Mouse (Mus musculus): ENCODE data around the gene Pcgf1. TPM values are rescaled to one million over a fixed set of nuclear protein-coding genes. Genes with fewer than 3 reads are reported as not detected.

Gene Pcgf1
- polyA plus RNA-seq (2014; fragmentation: Nextera tagmentation; extraction: Ambion mirVana), result 41.8 and 42.0 TPM in 2 replicates

GRCm38 (mm10) chr6:83077630-83078323 lies at the start of gene Pcgf1:
Gene Pcgf1, plus strand, starts transcription at chr6:83077869.
- DNase-seq (ENCODE audit: low spot score) (no peak), ATAC-seq (ENCODE audit: insufficient read depth, low FRiP score, low TSS enrichment) (peak; percentile 77)
- H3K9ac ChIP-seq (ENCODE audit: low read length), result peak within 1 kb of the TSS; percentile 77
- peak within 1 kb of the TSS; percentile 72 for H3K4me3 ChIP-seq (ENCODE audit: low read depth, low read length)
- WGBS, result under 1% methylated on average over 50 of the region's 54 CpGs
- peak within 1 kb of the TSS; percentile 98 for H3K4me2 ChIP-seq (ENCODE audit: low read depth)
- H3K4me1 ChIP-seq (ENCODE audit: control insufficient read depth, insufficient read depth, low read length), result peaks cover 5% of the 10 kb centered on the region
- H3K36me3 ChIP-seq (ENCODE audit: control insufficient read depth, insufficient read depth, low read length), result no peaks in the 10 kb centered on the region; the same call in 1 of the 2 replicates
- H3K27ac ChIP-seq (ENCODE audit: low read depth, low read length), result peak within 1 kb of the TSS; percentile 77
- H3K9me3 ChIP-seq (ENCODE audit: control insufficient read depth, low read length), result no peaks in the 10 kb centered on the region
- H3K27me3 ChIP-seq (ENCODE audit: control insufficient read depth, insufficient read depth, low read length), result peaks cover 28% of the 10 kb centered on the region

DNA sequence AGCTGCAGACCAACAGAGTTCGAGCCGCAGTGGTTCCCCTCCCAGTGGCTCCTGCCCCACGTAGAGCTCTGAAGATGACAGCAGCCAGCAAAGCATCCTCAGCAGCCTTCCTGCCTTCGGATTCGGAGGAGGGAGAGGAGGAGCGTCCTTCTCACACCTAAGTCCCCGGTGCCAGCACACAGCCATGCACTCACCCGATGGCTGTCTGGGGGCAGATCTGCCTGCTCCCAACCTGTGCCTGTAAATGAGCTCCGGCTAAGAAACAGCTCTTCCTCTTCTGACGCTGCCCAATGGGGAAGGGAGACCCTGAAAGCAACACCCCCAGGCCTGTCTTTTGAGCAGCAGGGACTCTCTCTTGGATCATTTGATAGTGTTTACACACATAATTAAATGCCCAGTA lies 47.9 kb upstream of the Pcgf1 start:
- peaks cover 22% of the 10 kb centered on the region for H3K27me3 ChIP-seq (ENCODE audit: control insufficient read depth, insufficient read depth, low read length)
- no peaks in the 10 kb centered on the region for H3K9me3 ChIP-seq (ENCODE audit: control insufficient read depth, low read length)
- 22% methylated on average over 10 of the region's 10 CpGs for WGBS
- DNase-seq (ENCODE audit: low spot score) (no peak), ATAC-seq (ENCODE audit: insufficient read depth, low FRiP score, low TSS enrichment) (no peak)
- H3K4me2 ChIP-seq (ENCODE audit: low read depth), result no peak overlapping the region
- H3K36me3 ChIP-seq (ENCODE audit: control insufficient read depth, insufficient read depth, low read length), result no peaks in the 10 kb centered on the region
- H3K27ac ChIP-seq (ENCODE audit: low read depth, low read length), result no peak overlapping the region
- no peak overlapping the region for H3K4me3 ChIP-seq (ENCODE audit: low read depth, low read length)
- H3K9ac ChIP-seq (ENCODE audit: low read length), result no peak overlapping the region
- H3K4me1 ChIP-seq (ENCODE audit: control insufficient read depth, insufficient read depth, low read length), result peaks cover 7% of the 10 kb centered on the region; the same call in 1 of the 2 replicates

- Histone ChIP-seq H3K9me3 (ENCODE audit: control insufficient read depth, low read length) (no peaks in the 10 kb centered on the region), H3K27me3 (ENCODE audit: control insufficient read depth, insufficient read depth, low read length) (peaks cover 22% of the 10 kb centered on the region), H3K36me3 (ENCODE audit: control insufficient read depth, insufficient read depth, low read length) (no peaks in the 10 kb centered on the region), H3K4me3 (ENCODE audit: low read depth, low read length) (no peak overlapping the region), H3K27ac (ENCODE audit: low read depth, low read length) (no peak overlapping the region), H3K4me1 (ENCODE audit: control insufficient read depth, insufficient read depth, low read length) (peaks cover 7% of the 10 kb centered on the region; the same call in 1 of the 2 replicates), H3K9ac (ENCODE audit: low read length) (no peak overlapping the region), H3K4me2 (ENCODE audit: low read depth) (no peak overlapping the region)
- WGBS, result 70% methylated on average over 7 of the region's 7 CpGs
- no peak for ATAC-seq (ENCODE audit: insufficient read depth, low FRiP score, low TSS enrichment)
- DNase-seq (ENCODE audit: low spot score), result no peak
Measured at GRCm38 (mm10) chr6:83031111-83031510, 46.6 kb upstream of the Pcgf1 start.

- Histone ChIP-seq H3K9ac (ENCODE audit: low read length) (no peak overlapping the region), H3K27me3 (ENCODE audit: control insufficient read depth, insufficient read depth, low read length) (peaks cover 22% of the 10 kb centered on the region), H3K27ac (ENCODE audit: low read depth, low read length) (no peak overlapping the region), H3K4me2 (ENCODE audit: low read depth) (peak overlapping the region; percentile 85), H3K36me3 (ENCODE audit: control insufficient read depth, insufficient read depth, low read length) (no peaks in the 10 kb centered on the region), H3K9me3 (ENCODE audit: control insufficient read depth, low read length) (no peaks in the 10 kb centered on the region), H3K4me1 (ENCODE audit: control insufficient read depth, insufficient read depth, low read length) (peaks cover 7% of the 10 kb centered on the region; the same call in 1 of the 2 replicates), H3K4me3 (ENCODE audit: low read depth, low read length) (peak overlapping the region; percentile 46)
- DNase-seq (ENCODE audit: low spot score) (no peak), ATAC-seq (ENCODE audit: insufficient read depth, low FRiP score, low TSS enrichment) (no peak)
- WGBS, result 18% methylated on average over 18 of the region's 18 CpGs
Measured at GRCm38 (mm10) chr6:83031921-83032590, 45.6 kb upstream of the Pcgf1 start.

DNA sequence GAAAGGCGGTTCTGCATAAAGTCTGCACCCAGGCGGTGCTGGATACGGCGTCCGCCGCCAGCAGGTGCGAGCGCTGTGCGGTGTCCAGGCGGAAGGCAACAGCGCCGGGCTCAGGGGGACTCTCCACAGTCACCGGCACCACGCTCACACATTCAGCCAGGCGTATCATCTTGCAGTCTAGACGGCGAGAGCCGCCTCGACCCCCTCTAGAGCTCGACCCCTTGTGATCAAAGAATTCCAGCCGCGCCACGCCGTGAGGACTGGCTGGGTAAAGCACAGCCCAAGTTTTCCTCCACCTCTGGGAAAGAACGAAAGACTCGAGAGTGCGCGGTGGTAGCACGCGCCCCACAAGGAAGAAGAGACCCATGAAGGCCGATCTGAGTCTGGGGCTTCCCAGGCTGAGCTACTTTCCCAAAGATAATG lies 44.9 kb upstream of the Pcgf1 start:
- DNase-seq (ENCODE audit: low spot score) (peak; percentile 66), ATAC-seq (ENCODE audit: insufficient read depth, low FRiP score, low TSS enrichment) (peak; percentile 69)
- Histone ChIP-seq H3K27me3 (ENCODE audit: control insufficient read depth, insufficient read depth, low read length) (peaks cover 22% of the 10 kb centered on the region), H3K4me1 (ENCODE audit: control insufficient read depth, insufficient read depth, low read length) (peaks cover 7% of the 10 kb centered on the region; the same call in 1 of the 2 replicates), H3K9me3 (ENCODE audit: control insufficient read depth, low read length) (no peaks in the 10 kb centered on the region), H3K9ac (ENCODE audit: low read length) (peak overlapping the region; percentile 47), H3K27ac (ENCODE audit: low read depth, low read length) (no peak overlapping the region), H3K4me2 (ENCODE audit: low read depth) (peak overlapping the region; percentile 85), H3K4me3 (ENCODE audit: low read depth, low read length) (peak overlapping the region; percentile 46), H3K36me3 (ENCODE audit: control insufficient read depth, insufficient read depth, low read length) (no peaks in the 10 kb centered on the region)
- under 1% methylated on average over 31 of the region's 31 CpGs for WGBS

- H3K9me3 ChIP-seq (ENCODE audit: control insufficient read depth, low read length), result no peaks in the 10 kb centered on the region
- peak within 1 kb of the TSS; percentile 46 for H3K4me3 ChIP-seq (ENCODE audit: low read depth, low read length)
- peak within 1 kb of the TSS; percentile 47; the same call in 1 of the 2 replicates for H3K27ac ChIP-seq (ENCODE audit: low read depth, low read length)
- peak within 1 kb of the TSS; percentile 47 for H3K9ac ChIP-seq (ENCODE audit: low read length)
- H3K27me3 ChIP-seq (ENCODE audit: control insufficient read depth, insufficient read depth, low read length), result peaks cover 18% of the 10 kb centered on the region
- peak within 1 kb of the TSS; percentile 85 for H3K4me2 ChIP-seq (ENCODE audit: low read depth)
- WGBS, result under 1% methylated on average over 51 of the region's 51 CpGs
- DNase-seq (ENCODE audit: low spot score) (peak; percentile 82), ATAC-seq (ENCODE audit: insufficient read depth, low FRiP score, low TSS enrichment) (peak; percentile 74)
- H3K36me3 ChIP-seq (ENCODE audit: control insufficient read depth, insufficient read depth, low read length), result no peaks in the 10 kb centered on the region
- H3K4me1 ChIP-seq (ENCODE audit: control insufficient read depth, insufficient read depth, low read length), result peaks cover 7% of the 10 kb centered on the region; the same call in 1 of the 2 replicates
Measured at GRCm38 (mm10) chr6:83033249-83034185, 44.2 kb upstream of the Pcgf1 start, which contains the start of the genes Dok1 and Loxl3. Gene Dok1, minus strand, starts transcription at chr6:83033471. Gene Loxl3, plus strand, starts transcription at chr6:83034173.

DNA sequence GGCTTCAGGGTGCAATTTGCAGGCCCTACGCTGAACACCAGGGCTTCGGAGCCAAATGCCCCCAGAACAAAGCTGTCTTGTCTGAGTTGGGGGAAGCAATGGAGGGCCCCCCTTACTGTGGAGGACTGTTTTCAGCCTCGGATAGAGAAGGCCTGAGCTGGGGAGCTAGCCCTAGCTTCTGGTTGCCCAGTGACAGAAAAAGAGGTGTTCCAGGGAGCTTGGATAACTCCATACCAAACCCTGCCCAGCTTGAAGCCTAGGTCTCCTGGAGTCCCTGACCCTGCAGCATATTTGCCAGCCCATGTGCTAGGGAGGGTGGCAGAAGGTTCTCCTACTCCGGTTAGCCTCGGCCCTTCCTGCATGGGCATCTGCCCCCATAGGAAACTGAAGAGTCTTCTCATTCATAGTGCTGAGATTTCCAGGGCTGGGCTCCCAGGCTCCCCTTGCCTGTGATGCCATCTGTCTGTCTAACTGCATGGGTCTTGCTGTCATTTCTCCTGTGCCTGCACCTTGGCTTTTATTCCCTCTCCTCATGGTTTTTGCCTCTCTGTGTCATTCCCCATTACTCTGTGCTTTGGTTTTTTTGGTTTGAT lies 43.1 kb upstream of the Pcgf1 start:
- peaks cover 18% of the 10 kb centered on the region for H3K27me3 ChIP-seq (ENCODE audit: control insufficient read depth, insufficient read depth, low read length)

GRCm38 (mm10) chr6:83037188-83037587 lies 40.5 kb upstream of the Pcgf1 start:
- 77% methylated on average over 8 of the region's 8 CpGs for WGBS
- no peak overlapping the region for H3K4me2 ChIP-seq (ENCODE audit: low read depth)
- H3K27me3 ChIP-seq (ENCODE audit: control insufficient read depth, insufficient read depth, low read length), result peaks cover 3% of the 10 kb centered on the region
- H3K4me3 ChIP-seq (ENCODE audit: low read depth, low read length), result no peak overlapping the region
- H3K4me1 ChIP-seq (ENCODE audit: control insufficient read depth, insufficient read depth, low read length), result peaks cover 7% of the 10 kb centered on the region; the same call in 1 of the 2 replicates
- H3K9me3 ChIP-seq (ENCODE audit: control insufficient read depth, low read length), result no peaks in the 10 kb centered on the region
- H3K27ac ChIP-seq (ENCODE audit: low read depth, low read length), result no peak overlapping the region
- DNase-seq (ENCODE audit: low spot score), result no peak
- no peak overlapping the region for H3K9ac ChIP-seq (ENCODE audit: low read length)
- ATAC-seq (ENCODE audit: insufficient read depth, low FRiP score, low TSS enrichment), result no peak
- no peaks in the 10 kb centered on the region for H3K36me3 ChIP-seq (ENCODE audit: control insufficient read depth, insufficient read depth, low read length)

More for the DNA sequence above, 43.1 kb upstream of the Pcgf1 start:
- Histone ChIP-seq H3K4me3 (ENCODE audit: low read depth, low read length) (peak overlapping the region; percentile 46), H3K4me1 (ENCODE audit: control insufficient read depth, insufficient read depth, low read length) (peaks cover 7% of the 10 kb centered on the region; the same call in 1 of the 2 replicates), H3K36me3 (ENCODE audit: control insufficient read depth, insufficient read depth, low read length) (no peaks in the 10 kb centered on the region), H3K4me2 (ENCODE audit: low read depth) (peak overlapping the region; percentile 85), H3K27ac (ENCODE audit: low read depth, low read length) (no peak overlapping the region), H3K9me3 (ENCODE audit: control insufficient read depth, low read length) (no peaks in the 10 kb centered on the region), H3K9ac (ENCODE audit: low read length) (peak overlapping the region; percentile 5; the same call in 1 of the 2 replicates)
- DNase-seq (ENCODE audit: low spot score) (no peak), ATAC-seq (ENCODE audit: insufficient read depth, low FRiP score, low TSS enrichment) (no peak)
- 20% methylated on average over 5 of the region's 5 CpGs for WGBS
